Mouse (Mus musculus): Measurements from ENCODE around the gene Fbxl15.

The Fbxl15 gene

GRCm38 (mm10) chr19:46308706-46309435 lies 19.1 kb upstream of the Fbxl15 start:
- DNase-seq (ENCODE audit: low spot score): peak; percentile 80

DNA sequence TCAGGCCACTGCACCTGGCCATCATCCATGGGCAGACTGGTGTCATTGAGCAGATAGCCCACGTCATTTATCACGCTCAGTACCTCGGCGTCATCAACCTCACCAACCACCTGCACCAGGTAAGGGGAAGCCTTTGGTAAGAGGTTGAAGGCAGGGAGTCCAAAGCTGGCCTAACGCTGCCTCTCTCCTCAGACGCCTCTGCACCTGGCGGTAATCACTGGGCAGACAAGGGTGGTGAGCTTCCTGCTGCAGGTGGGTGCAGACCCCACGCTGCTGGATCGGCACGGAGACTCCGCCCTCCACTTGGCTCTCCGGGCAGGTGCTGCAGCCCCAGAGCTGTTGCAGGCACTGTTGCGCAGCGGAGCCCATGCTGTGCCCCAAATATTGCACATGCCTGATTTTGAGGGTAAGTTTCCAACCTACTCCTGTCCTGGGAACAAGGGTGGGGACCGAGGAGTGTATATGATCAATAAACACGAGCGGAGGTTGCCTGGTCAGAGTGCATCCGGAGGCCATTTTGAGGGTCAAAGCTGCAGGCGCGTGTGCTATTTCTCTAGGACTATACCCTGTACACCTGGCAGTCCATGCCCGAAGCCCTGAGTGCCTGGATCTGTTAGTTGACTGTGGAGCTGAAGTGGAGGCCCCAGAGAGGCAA lies 18.2 kb upstream of the Fbxl15 start:
- DNase-seq (ENCODE audit: low spot score): no peak

DNA sequence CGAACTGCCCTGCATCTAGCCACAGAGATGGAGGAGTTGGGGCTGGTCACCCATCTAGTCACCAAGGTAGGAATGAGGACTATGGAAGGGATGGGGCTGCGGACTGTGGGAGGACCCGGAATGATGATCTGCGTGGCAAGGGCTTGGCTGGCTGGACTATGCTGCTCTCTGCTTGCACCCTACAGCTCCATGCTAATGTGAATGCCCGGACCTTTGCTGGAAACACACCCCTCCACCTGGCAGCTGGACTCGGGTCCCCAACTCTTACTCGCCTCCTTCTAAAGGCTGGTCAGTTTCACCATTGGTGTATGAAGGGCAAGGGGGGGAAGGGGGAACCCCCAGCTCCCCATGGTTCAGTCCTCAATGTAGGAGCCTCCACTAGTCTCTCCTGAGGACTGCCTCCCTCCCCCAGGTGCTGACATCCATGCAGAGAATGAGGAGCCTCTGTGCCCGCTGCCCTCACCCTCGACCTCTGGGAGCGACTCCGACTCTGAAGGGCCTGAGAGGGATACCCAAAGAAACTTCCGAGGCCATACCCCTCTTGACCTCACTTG lies 17.6 kb upstream of the Fbxl15 start:
- no peak for DNase-seq (ENCODE audit: low spot score)

- DNase-seq (ENCODE audit: low spot score): no peak
These were observed 16.6 kb upstream of the Fbxl15 start for GRCm38 (mm10) chr19:46311341-46311740.

DNA sequence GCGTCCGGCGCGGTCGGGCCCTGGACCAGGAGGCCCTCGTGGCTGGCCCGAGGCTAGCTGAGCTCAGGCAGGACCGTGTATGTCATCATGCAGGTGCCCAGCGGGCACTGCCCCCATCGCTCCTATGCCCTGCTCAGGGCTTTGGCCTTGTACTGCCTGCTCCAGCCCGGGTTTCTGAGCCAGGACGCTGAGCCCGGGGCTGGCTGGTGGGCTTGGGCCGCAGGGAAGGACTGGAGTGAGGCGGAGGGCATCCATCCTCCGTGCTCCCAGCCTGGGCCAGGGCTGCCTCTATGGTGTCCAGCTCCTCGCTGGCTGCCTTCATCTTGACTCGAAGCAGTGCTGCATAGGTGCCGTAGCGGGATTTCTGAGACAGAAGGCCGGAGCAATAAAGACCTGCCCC lies 15.4 kb upstream of the Fbxl15 start:
- DNase-seq (ENCODE audit: low spot score): no peak

DNA sequence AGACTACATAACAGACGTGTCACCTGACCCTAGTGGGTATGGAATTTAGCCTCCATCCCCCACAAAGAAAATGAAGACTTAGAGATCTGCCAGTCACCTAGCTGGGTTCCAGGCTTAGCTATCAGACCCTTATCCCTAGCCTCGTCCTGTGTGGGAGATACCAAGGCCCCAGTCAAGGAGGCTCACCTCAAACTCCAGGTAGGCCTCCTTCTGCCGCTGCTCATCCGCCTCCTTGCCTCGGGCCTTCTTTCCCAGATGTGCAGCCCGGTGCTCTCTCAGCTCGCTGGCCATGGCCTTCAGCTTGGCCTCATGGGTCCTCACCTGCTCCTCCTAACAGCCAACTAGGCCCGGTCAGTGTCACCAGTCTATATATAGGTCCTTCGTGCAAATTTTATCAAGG lies 14.9 kb upstream of the Fbxl15 start:
- no peak for DNase-seq (ENCODE audit: low spot score)

DNA sequence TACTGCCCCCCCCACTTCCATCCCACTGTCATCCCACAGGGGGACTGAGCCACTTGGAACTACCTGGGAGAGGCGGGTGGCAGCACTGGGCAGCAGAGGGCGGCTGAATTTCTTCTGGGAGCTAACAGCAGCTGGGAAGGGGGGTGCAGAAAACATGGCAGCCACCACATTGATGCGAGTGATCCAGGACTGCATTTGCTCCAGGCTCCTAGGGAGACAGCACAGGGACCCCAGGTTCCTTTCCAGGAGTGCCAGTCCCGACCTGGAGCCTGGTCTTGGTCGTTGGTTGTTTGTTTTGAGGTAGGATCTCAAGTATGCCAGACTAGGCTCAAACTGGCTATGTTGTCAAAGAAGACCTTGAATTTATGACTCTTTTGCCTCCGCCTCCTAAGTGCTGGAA lies 14.4 kb upstream of the Fbxl15 start:
- no peak for DNase-seq (ENCODE audit: low spot score)

DNA sequence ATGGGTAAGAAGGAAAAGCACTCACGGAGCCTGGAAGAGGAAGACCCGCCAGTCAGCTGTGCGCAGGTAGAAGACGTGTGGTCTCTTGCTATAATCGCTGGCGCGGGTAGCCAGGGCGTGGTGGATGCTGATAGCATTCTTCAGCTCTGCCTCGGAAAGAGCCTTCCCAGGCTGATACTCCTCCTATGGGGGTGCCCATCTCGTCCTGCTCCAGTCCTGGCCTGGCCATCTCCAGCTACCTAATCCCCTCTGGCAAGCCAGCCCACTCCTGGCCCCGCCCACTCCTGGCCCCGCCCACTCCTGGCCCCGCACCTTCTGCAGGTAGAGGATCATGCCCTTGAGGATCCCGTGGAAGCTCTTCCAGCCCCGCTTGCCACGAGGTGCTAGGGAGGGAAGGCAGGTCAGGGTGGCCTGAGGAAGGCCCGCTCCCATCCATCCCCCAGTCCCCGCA lies 13.8 kb upstream of the Fbxl15 start:
- no peak for DNase-seq (ENCODE audit: low spot score)

GRCm38 (mm10) chr19:46314872-46315742 lies 12.9 kb upstream of the Fbxl15 start:
- no peak for DNase-seq (ENCODE audit: low spot score)

- DNase-seq (ENCODE audit: low spot score): no peak
These were observed 12.0 kb upstream of the Fbxl15 start for GRCm38 (mm10) chr19:46315752-46316610.

DNA sequence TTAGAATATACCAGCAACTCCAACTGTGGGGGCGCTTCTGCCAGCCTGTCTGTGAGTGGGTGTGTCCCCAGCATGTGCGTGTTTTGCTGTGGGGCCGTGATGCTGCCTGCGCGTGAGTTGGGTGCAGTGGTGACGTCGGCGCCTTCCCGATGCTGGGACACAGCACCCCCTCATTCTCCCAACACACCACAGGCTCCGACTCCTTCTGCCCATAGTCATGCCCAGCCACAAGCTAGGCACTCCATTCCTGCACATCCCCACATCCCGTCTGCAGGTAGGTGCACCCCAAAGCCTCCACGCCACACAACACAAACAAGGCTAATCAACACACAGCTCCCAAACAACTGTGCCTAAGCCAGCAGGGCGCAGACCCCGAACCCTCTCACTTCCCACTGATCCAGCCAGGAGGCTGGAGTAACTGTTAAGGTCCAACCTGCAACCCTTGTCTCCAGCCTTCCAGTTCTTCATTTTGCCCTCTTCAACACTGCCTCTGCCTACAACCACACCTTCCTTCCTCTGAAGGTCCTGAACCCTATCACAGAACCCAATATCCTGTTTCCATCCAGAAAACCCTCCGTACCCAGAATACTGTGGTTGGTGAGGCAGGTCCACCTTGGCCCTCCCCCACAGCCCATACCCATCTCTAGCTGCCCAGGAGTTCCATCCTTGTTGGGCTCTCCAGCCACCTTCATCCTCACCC lies 11.0 kb upstream of the Fbxl15 start:
- no peak for DNase-seq (ENCODE audit: low spot score)

DNA sequence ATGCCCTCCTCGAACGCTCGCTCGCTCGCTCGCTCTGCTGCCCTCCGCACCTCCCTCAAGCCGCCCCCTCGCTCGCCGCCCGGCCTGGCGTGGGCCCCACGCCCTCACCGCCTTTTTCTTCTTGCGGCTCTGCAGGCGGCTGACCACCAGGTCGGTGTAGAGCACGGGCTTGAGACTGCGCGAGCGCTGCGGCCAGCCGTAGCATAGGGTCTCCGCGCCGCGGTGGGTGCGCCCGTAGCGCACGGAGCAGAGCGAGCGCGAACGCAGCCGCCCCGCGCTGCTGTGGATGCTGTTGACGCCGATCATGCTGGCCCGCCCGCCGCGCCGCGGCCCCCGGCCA lies 10.5 kb upstream of the Fbxl15 start:
- no peak for DNase-seq (ENCODE audit: low spot score)

GRCm38 (mm10) chr19:46318031-46318471 lies 9.9 kb upstream of the Fbxl15 start:
- peak; percentile 59 for DNase-seq (ENCODE audit: low spot score)

DNA sequence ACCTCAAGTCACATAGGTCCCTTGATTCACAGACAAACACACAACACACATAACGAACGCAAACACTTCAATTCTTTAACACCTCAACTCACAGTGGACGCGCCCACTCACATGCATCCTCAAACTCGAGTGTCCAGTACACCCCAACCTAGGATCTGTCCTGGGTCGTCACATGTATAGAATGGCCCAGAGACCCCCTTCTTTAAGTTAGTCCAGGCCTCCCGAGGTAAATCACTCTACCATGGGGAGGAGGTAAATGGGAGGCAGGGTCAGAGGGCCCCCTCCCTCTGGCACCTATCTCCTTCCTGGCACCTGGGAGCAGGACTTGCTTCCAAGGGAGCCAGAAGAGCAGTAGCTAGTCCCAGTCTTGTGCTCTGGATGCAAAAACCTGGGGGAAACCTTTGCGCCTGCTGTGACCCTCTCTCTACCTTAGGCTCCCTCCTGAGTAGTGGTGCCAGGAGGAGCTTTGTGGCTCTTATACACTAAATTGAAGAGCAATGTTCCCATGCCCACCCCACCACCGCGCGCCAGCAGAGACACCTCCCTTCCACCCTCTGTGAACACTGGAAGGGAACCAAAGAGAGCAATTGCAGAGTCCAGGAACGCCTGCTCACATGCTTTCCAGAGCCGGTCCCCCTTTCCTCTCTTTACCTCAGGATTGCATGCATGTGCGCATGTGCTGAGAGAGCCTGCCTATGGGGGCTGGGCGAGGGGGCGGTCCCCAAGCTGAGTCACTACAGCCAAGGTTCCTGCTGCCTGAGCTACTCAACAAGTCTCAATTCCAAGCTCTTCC lies 9.2 kb upstream of the Fbxl15 start:
- no peak for DNase-seq (ENCODE audit: low spot score)

- DNase-seq (ENCODE audit: low spot score): no peak
These were observed 7.8 kb upstream of the Fbxl15 start for GRCm38 (mm10) chr19:46320076-46320785.

- DNase-seq (ENCODE audit: low spot score): no peak
These were observed 6.7 kb upstream of the Fbxl15 start for GRCm38 (mm10) chr19:46321101-46321943.

- no peak for DNase-seq (ENCODE audit: low spot score)
These were observed 5.6 kb upstream of the Fbxl15 start for GRCm38 (mm10) chr19:46322144-46322995.

All from ovary, postnatal 14 days (tissue).